Mouse (Mus musculus) hindbrain, embryonic 12.5 days (tissue): Measurements from ENCODE around the gene Actl7b. TPM values are rescaled to one million over a fixed set of nuclear protein-coding genes. Genes with fewer than 3 reads are reported as not detected.

Experiments
- ATAC-seq: fragments of 200-750 bp; cut with Nextera tagmentation; 2 replicates; pipeline ENCODE4 v1.8.0; 2017; ENCODE audit warnings: moderate TSS enrichment; ENCODE audit not compliant: low FRiP score
- H3K27ac ChIP-seq: fragments of 300-500 bp; sonication (generic); 2 replicates; pipeline ENCODE4 v1.5.1; 2016; ENCODE audit warnings: mild to moderate bottlenecking
- H3K27me3 ChIP-seq: fragments of 300-500 bp; sonication (generic); 2 replicates; pipeline ENCODE4 v1.6.1; 2016; ENCODE audit warnings: mild to moderate bottlenecking
- H3K36me3 ChIP-seq: fragments of 300-500 bp; sonication (generic); 2 replicates; pipeline ENCODE4 v1.6.1; 2016; ENCODE audit warnings: mild to moderate bottlenecking
- H3K4me1 ChIP-seq: fragments of 300-500 bp; sonication (generic); 2 replicates; pipeline ENCODE4 v1.6.1; 2016
- H3K4me2 ChIP-seq: fragments of 300-500 bp; sonication (generic); replicated peaks from 2 replicates; pipeline ENCODE4 v1.6.1; 2016; ENCODE audit warnings: mild to moderate bottlenecking
- H3K4me3 ChIP-seq: fragments of 300-500 bp; sonication (generic); 2 replicates; pipeline ENCODE4 v1.5.1; 2016; ENCODE audit warnings: mild to moderate bottlenecking
- H3K9ac ChIP-seq: fragments of 300-500 bp; sonication (generic); 2 replicates; pipeline ENCODE4 v1.6.1; 2016; ENCODE audit warnings: mild to moderate bottlenecking, moderate library complexity
- H3K9me3 ChIP-seq: fragments of 300-500 bp; sonication (generic); replicated peaks from 2 replicates; pipeline ENCODE4 v1.6.1; 2016; ENCODE audit warnings: mild to moderate bottlenecking
- WGBS: fragments of 180-500 bp; shearing (Covaris S2); methylation state at CpG from one replicate; pipeline ENCODE4 v1.1.7; 2016; 5-methylcytosine and 5-hydroxymethylcytosine counted together
- polyA plus RNA-seq: library from polyadenylated mRNA; unstranded; fragments of >200 nt; fragmentation: Nextera tagmentation; extraction: Ambion mirVana; gene quantifications from 2 replicates; pipeline ENCODE4 v1.2.1, GENCODE M21; 2016

Gene Actl7b
- not detected in 2 replicates for polyA plus RNA-seq

GRCm38 (mm10) chr4:56741041-56741493, at the start of gene Actl7b:
Gene Actl7b, minus strand, starts transcription at chr4:56741443.
- Histone ChIP-seq H3K27ac (no peak within 1 kb of the TSS), H3K4me1 (no peaks in the 10 kb centered on the region), H3K9ac (no peak within 1 kb of the TSS), H3K36me3 (peaks cover 22% of the 10 kb centered on the region), H3K27me3 (no peaks in the 10 kb centered on the region), H3K9me3 (no peaks in the 10 kb centered on the region), H3K4me2 (no peak within 1 kb of the TSS), H3K4me3 (no peak within 1 kb of the TSS)
- no peak for ATAC-seq
- WGBS, result 97% methylated on average over 13 of the region's 13 CpGs

- no peak for ATAC-seq
- Histone ChIP-seq H3K9me3 (no peaks in the 10 kb centered on the region), H3K27me3 (no peaks in the 10 kb centered on the region), H3K4me1 (no peaks in the 10 kb centered on the region), H3K4me3 (no peak overlapping the region), H3K27ac (no peak overlapping the region), H3K4me2 (no peak overlapping the region), H3K9ac (no peak overlapping the region), H3K36me3 (peaks cover 92% of the 10 kb centered on the region)
- 75% methylated on average over 1 of the region's 1 CpGs for WGBS
These were observed 29.8 kb upstream of the Actl7b start for GRCm38 (mm10) chr4:56771065-56771464.

GRCm38 (mm10) chr4:56768913-56769312, 27.7 kb upstream of the Actl7b start:
- Histone ChIP-seq H3K4me2 (no peak overlapping the region), H3K9me3 (no peaks in the 10 kb centered on the region), H3K9ac (no peak overlapping the region), H3K27ac (no peak overlapping the region), H3K4me1 (no peaks in the 10 kb centered on the region), H3K36me3 (peaks cover 93% of the 10 kb centered on the region), H3K27me3 (no peaks in the 10 kb centered on the region), H3K4me3 (no peak overlapping the region)
- 96% methylated on average over 7 of the region's 7 CpGs for WGBS
- no peak for ATAC-seq

- no peak for ATAC-seq
- Histone ChIP-seq H3K27ac (no peak overlapping the region), H3K9me3 (no peaks in the 10 kb centered on the region), H3K27me3 (no peaks in the 10 kb centered on the region), H3K4me2 (no peak overlapping the region), H3K4me1 (no peaks in the 10 kb centered on the region), H3K4me3 (no peak overlapping the region), H3K9ac (no peak overlapping the region), H3K36me3 (peaks cover 91% of the 10 kb centered on the region)
- WGBS, result 74% methylated on average over 5 of the region's 5 CpGs
These were observed 26.6 kb upstream of the Actl7b start for GRCm38 (mm10) chr4:56767861-56768284.

- 100% methylated on average over 1 of the region's 1 CpGs for WGBS
- Histone ChIP-seq H3K4me3 (no peak overlapping the region), H3K36me3 (peaks cover 94% of the 10 kb centered on the region), H3K4me2 (no peak overlapping the region), H3K4me1 (no peaks in the 10 kb centered on the region), H3K9me3 (no peaks in the 10 kb centered on the region), H3K27ac (no peak overlapping the region), H3K9ac (no peak overlapping the region), H3K27me3 (no peaks in the 10 kb centered on the region)
- no peak for ATAC-seq
These were observed 16.4 kb upstream of the Actl7b start for GRCm38 (mm10) chr4:56757693-56758092.

GRCm38 (mm10) chr4:56756966-56757600, 15.8 kb upstream of the Actl7b start:
- no peak for ATAC-seq
- no peak overlapping the region for H3K4me2 ChIP-seq
- no peak overlapping the region for H3K9ac ChIP-seq
- no peaks in the 10 kb centered on the region for H3K9me3 ChIP-seq
- no peaks in the 10 kb centered on the region for H3K27me3 ChIP-seq
- H3K36me3 ChIP-seq, result peaks cover 90% of the 10 kb centered on the region
- H3K27ac ChIP-seq, result no peak overlapping the region
- no peak overlapping the region for H3K4me3 ChIP-seq
- WGBS, result 95% methylated on average over 10 of the region's 10 CpGs
- no peaks in the 10 kb centered on the region for H3K4me1 ChIP-seq

- Histone ChIP-seq H3K9ac (no peak overlapping the region), H3K27me3 (no peaks in the 10 kb centered on the region), H3K4me2 (no peak overlapping the region), H3K27ac (no peak overlapping the region), H3K4me3 (no peak overlapping the region), H3K9me3 (no peaks in the 10 kb centered on the region), H3K4me1 (no peaks in the 10 kb centered on the region), H3K36me3 (peaks cover 91% of the 10 kb centered on the region)
- WGBS, result 95% methylated on average over 5 of the region's 5 CpGs
- no peak for ATAC-seq
These were observed 14.8 kb upstream of the Actl7b start for GRCm38 (mm10) chr4:56756021-56756420.

GRCm38 (mm10) chr4:56747456-56747855, 6.2 kb upstream of the Actl7b start:
- Histone ChIP-seq H3K9me3 (no peaks in the 10 kb centered on the region), H3K27ac (no peak overlapping the region), H3K4me3 (no peak overlapping the region), H3K9ac (no peak overlapping the region), H3K36me3 (peaks cover 74% of the 10 kb centered on the region), H3K4me2 (no peak overlapping the region), H3K4me1 (no peaks in the 10 kb centered on the region), H3K27me3 (no peaks in the 10 kb centered on the region)
- 95% methylated on average over 9 of the region's 9 CpGs for WGBS
- ATAC-seq, result no peak

- ATAC-seq, result no peak
- Histone ChIP-seq H3K27ac (no peak overlapping the region), H3K4me1 (no peaks in the 10 kb centered on the region), H3K9me3 (no peaks in the 10 kb centered on the region), H3K36me3 (peaks cover 65% of the 10 kb centered on the region), H3K4me2 (no peak overlapping the region), H3K9ac (no peak overlapping the region), H3K27me3 (no peaks in the 10 kb centered on the region), H3K4me3 (no peak overlapping the region)
- WGBS, result 98% methylated on average over 2 of the region's 2 CpGs
These were observed 5.1 kb upstream of the Actl7b start for GRCm38 (mm10) chr4:56746345-56746744.

GRCm38 (mm10) chr4:56743363-56744195, 2.3 kb upstream of the Actl7b start, which contains the start of gene Actl7a:
Gene Actl7a, plus strand, starts transcription at chr4:56743413.
- H3K27ac ChIP-seq, result no peak within 1 kb of the TSS
- no peaks in the 10 kb centered on the region for H3K9me3 ChIP-seq
- no peak within 1 kb of the TSS for H3K4me2 ChIP-seq
- H3K9ac ChIP-seq, result no peak within 1 kb of the TSS
- H3K4me1 ChIP-seq, result no peaks in the 10 kb centered on the region
- no peak within 1 kb of the TSS for H3K4me3 ChIP-seq
- no peak for ATAC-seq
- WGBS, result 95% methylated on average over 21 of the region's 21 CpGs
- no peaks in the 10 kb centered on the region for H3K27me3 ChIP-seq
- H3K36me3 ChIP-seq, result peaks cover 42% of the 10 kb centered on the region

- H3K4me2 ChIP-seq, result no peak overlapping the region
- peaks cover 35% of the 10 kb centered on the region for H3K36me3 ChIP-seq
- H3K4me1 ChIP-seq, result no peaks in the 10 kb centered on the region
- no peak overlapping the region for H3K9ac ChIP-seq
- H3K27ac ChIP-seq, result no peak overlapping the region
- H3K9me3 ChIP-seq, result no peaks in the 10 kb centered on the region
- ATAC-seq, result no peak
- H3K4me3 ChIP-seq, result no peak overlapping the region
- H3K27me3 ChIP-seq, result no peaks in the 10 kb centered on the region
- 89% methylated on average over 4 of the region's 4 CpGs for WGBS
These were observed 1.5 kb upstream of the Actl7b start for GRCm38 (mm10) chr4:56742698-56743097.

- no peak overlapping the region for H3K9ac ChIP-seq
- ATAC-seq, result no peak
- H3K36me3 ChIP-seq, result peaks cover 18% of the 10 kb centered on the region
- 95% methylated on average over 20 of the region's 20 CpGs for WGBS
- no peak overlapping the region for H3K4me2 ChIP-seq
- no peaks in the 10 kb centered on the region for H3K4me1 ChIP-seq
- H3K27me3 ChIP-seq, result no peaks in the 10 kb centered on the region
- no peaks in the 10 kb centered on the region for H3K9me3 ChIP-seq
- no peak overlapping the region for H3K4me3 ChIP-seq
- no peak overlapping the region for H3K27ac ChIP-seq
These were observed 632 bp downstream of the Actl7b start for GRCm38 (mm10) chr4:56740611-56741010.
